Mouse (Mus musculus) heart, embryonic 11.5 days (tissue): ENCODE measurements at regions not wholly inside any gene's neighbourhood (a gene's known extent, or its start where the extent isn't known, plus 50 kb on each side); places are given as distances from the start of the nearest gene placed in this dataset. TPM values are rescaled to one million over a fixed set of nuclear protein-coding genes. Genes with fewer than 3 reads are reported as not detected.
A peak's percentile ranks its signal among the peaks of the same experiment; 100 is the strongest.

Experiments used
- ATAC-seq: fragments of 200-750 bp; cut with Nextera tagmentation; replicated peaks from 2 replicates; pipeline ENCODE4 v1.8.0; 2017; ENCODE audit warnings: moderate library complexity; ENCODE audit not compliant: insufficient number of reproducible peaks, low FRiP score, low TSS enrichment
- H3K27ac ChIP-seq: fragments of 300-500 bp; sonication (generic); 2 replicates; pipeline ENCODE4 v1.5.1; 2014; ENCODE audit warnings: mild to moderate bottlenecking, low read depth, low read length
- H3K27me3 ChIP-seq: fragments of 300-500 bp; sonication (generic); 2 replicates; pipeline ENCODE4 v1.6.1; 2014; ENCODE audit warnings: mild to moderate bottlenecking, low read length, mixed read lengths; ENCODE audit not compliant: control insufficient read depth, insufficient read depth
- H3K36me3 ChIP-seq: fragments of 300-500 bp; sonication (generic); 2 replicates; pipeline ENCODE4 v1.6.1; 2014; ENCODE audit warnings: mild to moderate bottlenecking, low read length, moderate library complexity, mixed read lengths; ENCODE audit not compliant: control insufficient read depth, insufficient read depth
- H3K4me1 ChIP-seq: fragments of 300-500 bp; sonication (generic); 2 replicates; pipeline ENCODE4 v1.6.1; 2014; ENCODE audit warnings: low read length; ENCODE audit not compliant: control insufficient read depth, insufficient read depth
- H3K4me2 ChIP-seq: fragments of 300-500 bp; sonication (generic); 2 replicates; pipeline ENCODE4 v1.6.1; 2014; ENCODE audit warnings: mild to moderate bottlenecking, moderate library complexity
- H3K4me3 ChIP-seq: fragments of 300-500 bp; sonication (generic); 2 replicates; pipeline ENCODE4 v1.5.1; 2014; ENCODE audit warnings: low read depth, low read length
- H3K9ac ChIP-seq: fragments of 300-500 bp; sonication (generic); 2 replicates; pipeline ENCODE4 v1.6.1; 2014; ENCODE audit warnings: mild to moderate bottlenecking, low read depth, low read length, moderate library complexity
- H3K9me3 ChIP-seq: fragments of 300-500 bp; sonication (generic); replicated peaks from 2 replicates; pipeline ENCODE4 v1.6.1; 2016; ENCODE audit warnings: low read length; ENCODE audit not compliant: control insufficient read depth
- WGBS: fragments of 180-500 bp; shearing (Covaris S2); extraction: QIAGEN DNeasy Blood & Tissue Kit; methylation state at CpG from one replicate; pipeline ENCODE4 v1.1.7; 2014; ENCODE audit not compliant: insufficient replicate concordance; 5-methylcytosine and 5-hydroxymethylcytosine counted together
- microRNA-seq: library from miRNA; unstranded; fragments of <30 nt; microRNA quantifications from one replicate; pipeline ENCODE4, GENCODE M21; 2016; ENCODE audit warnings: borderline number of aligned reads

DNA sequence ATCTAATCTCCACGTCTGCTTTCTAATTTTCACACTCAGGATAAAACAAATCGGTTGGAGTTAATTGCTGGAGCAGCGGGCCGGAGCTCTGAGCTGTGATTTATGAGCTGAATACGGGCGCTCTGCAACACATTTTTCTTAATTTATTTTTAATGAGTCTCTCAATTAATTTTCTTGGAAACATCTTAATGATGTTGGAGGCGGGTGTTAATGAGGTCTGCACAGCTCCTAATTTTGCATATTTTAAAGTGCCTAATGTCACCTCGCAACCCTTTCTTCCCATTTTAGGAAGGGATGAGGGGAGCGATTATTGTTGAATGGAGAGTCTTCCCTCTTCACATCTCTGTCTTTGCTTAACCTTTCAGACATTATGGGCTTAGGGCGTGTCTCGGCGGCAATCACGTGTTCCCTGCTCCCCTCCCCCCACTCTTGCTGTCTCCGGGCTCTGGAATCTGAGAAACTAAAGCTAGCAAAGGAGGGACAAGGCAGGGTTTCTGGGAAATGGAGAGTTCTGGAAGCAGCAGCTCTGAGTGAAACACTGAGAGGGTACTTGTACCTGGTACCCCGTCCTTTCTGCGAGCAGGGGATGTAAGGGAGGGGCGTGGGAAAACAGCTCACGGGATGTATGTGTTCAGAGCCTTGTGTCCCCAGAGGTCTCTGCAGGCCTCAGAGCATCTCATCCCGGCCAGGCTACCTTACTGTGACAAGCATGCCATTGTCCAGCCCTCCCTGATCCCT is 56.8 kb upstream of the Pmfbp1 start:
- no peak overlapping the region for H3K4me3 ChIP-seq

DNA sequence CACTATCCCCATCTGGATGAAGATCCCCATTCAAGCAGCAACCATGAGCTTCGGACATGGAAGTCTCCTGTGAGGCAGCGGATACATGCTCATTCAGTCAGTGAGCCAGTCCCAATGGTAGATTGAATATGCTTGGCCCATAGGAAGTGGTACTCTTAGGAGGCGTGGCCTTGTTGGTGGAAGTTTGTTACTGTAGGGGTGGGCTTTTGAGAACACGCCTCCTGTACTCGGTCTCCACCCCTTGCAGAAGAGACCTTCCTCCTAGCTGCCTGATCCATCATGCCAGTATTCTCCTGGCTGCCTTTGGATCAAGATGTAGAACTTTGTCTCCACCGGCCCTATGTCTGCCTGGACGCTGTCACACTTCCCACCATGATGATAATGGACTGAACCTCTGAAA is 55.3 kb upstream of the Pmfbp1 start:
- no peak overlapping the region for H3K27ac ChIP-seq
- no peak for ATAC-seq
- H3K9me3 ChIP-seq: no peaks in the 10 kb centered on the region
- no peak overlapping the region for H3K4me3 ChIP-seq
- H3K4me2 ChIP-seq: no peak overlapping the region
- H3K4me1 ChIP-seq: no peaks in the 10 kb centered on the region
- 89% methylated on average over 7 of the region's 7 CpGs for WGBS
- H3K36me3 ChIP-seq: no peaks in the 10 kb centered on the region
- no peaks in the 10 kb centered on the region for H3K27me3 ChIP-seq
- no peak overlapping the region for H3K9ac ChIP-seq

More for the DNA sequence above, 56.8 kb upstream of the Pmfbp1 start:
- no peaks in the 10 kb centered on the region for H3K36me3 ChIP-seq
- H3K27ac ChIP-seq: no peak overlapping the region
- no peaks in the 10 kb centered on the region for H3K27me3 ChIP-seq
- peak overlapping the region; percentile 39 for H3K4me2 ChIP-seq
- no peaks in the 10 kb centered on the region for H3K4me1 ChIP-seq
- WGBS: 53% methylated on average over 19 of the region's 19 CpGs
- no peak for ATAC-seq
- no peak overlapping the region for H3K9ac ChIP-seq
- no peaks in the 10 kb centered on the region for H3K9me3 ChIP-seq

Small RNA genes lying in the stretch of these regions (microRNA-seq; reads per million reads assigned to microRNA genes)
- not detected for gene Gm23163
